Mouse (Mus musculus) ES-CJ7 (cell line): ENCODE results near the gene Lrrc4.

ENCODE experiments used
- DNase-seq: peaks from one replicate; pipeline ENCODE4 v3.0.0; 2011; ENCODE audit warnings: low read depth, low spot score

Gene Lrrc4

DNA sequence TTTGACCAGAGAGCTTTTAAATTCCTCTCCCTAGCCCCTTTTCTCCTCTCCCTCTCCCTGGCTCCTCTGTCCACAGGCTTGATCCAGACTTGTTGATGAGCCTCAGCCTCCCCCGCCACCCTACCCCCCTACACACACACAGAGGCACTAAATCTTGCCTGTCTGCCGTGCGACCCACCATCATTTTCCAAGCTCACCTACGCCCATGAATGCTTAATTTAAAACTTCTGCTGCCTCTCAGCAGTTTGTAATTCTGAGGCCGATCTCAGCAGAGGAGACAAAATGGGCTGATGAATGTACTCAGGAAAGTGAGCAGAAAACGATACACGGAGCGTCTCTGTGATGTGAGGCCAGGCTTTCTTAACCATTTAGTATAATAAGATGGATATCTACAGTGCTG lies 23.1 kb upstream of the Lrrc4 start:
- no peak for DNase-seq

DNA sequence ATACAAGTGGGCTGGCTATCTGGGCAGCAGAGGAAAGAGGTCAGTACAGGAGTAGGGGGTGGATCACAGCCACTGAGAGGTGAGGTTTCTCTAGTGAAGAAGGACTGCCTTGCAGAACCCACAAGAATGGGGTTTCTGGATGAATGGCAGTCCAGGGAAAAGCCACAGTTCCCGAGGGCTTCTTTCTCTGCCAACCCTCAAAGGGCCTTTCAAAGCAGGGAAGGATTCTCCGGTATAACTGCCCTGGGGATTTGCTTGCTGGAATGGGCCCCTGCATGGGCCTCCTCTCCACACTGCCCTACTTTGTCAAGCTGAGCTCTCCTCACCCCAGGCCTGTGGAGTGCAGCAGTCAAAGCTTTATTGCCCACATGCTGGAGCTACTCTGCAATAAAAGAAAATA lies 22.1 kb upstream of the Lrrc4 start:
- no peak for DNase-seq

DNA sequence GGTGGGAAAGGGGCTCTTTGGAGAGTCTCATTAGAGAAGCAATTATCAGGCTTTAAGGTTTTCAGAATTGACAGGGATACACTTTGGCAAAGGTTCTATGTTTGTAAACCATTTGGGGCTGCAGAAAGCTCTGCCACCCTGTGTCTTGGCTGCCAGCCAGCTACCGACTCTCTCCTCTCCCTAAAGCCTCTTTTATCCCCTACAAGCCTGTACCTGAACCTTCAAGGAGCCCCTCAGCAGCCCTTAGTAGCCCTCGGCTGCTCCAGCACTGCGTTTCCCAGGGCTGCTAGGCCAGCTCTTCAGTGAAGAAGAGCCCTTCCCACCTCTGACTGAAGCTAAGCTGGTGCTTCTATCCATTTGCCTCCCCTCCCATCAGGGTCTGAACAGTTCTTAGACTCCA lies 21.6 kb upstream of the Lrrc4 start:
- no peak for DNase-seq

DNA sequence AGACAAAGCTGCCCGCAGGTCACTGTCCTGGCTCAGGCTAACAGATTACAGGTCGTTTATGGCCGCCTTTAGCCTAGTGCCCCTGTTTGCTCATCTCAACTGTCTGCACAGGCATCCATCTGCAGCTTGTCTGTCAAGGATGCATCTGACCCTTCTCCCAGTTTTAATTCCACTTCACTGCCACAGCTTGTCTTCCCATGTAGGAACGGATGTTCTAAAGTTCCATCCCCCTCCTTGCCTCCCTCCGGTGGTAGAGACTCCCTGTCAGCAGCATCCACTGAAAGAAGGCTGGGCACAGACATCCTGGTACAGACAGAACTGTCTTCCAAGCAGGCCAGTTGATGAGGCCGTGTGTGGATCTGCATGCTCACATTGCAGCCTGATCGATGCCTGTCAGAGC lies 20.8 kb upstream of the Lrrc4 start:
- no peak for DNase-seq

- no peak for DNase-seq
These were observed 18.9 kb upstream of the Lrrc4 start for GRCm38 (mm10) chr6:28850326-28850900.

GRCm38 (mm10) chr6:28849317-28849716 lies 17.8 kb upstream of the Lrrc4 start:
- no peak for DNase-seq

DNA sequence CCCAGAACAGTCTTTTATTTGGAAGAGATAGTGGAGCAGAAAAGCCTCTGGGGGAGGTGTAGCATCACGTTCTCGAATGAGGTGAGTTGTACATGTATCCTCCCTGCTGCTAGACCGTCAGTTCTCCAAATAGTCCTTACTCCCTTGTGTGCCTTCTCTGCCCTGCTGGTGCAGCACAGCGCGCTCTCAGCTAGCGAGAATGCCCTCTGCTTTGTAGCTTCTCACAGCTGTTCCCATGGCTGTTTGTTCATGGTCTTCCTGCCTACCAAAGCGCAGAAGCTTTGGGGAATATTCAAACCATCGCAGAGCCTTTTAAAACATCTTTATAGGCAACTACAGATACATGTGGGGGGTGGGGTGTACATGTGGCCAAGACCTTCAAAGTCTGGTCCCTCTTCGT lies 17.3 kb upstream of the Lrrc4 start:
- DNase-seq = no peak

DNA sequence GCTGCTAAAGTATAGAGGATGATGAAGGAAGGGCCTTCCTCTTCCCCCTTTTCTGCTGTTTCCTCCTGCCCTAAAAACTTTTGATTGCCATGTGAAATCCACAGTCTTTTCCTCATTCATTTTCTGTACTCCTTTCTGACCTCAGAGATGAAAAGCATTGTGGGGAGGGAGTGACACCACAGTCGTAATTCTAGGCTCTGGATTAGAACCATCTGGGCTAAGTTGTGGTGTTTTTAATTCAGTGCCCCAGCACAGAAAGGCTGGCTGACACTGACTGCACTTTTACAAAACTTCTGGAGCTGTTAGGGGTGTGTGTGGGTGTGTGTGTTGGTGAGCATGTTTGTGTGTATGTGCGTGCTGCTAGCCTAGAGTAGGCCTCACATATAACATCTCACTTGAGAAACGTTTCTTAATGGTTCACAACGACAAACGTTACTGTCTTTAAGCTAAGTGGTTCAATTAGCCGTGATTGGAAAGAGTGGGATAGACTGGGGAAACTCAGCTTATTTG lies 16.8 kb upstream of the Lrrc4 start:
- no peak for DNase-seq

DNA sequence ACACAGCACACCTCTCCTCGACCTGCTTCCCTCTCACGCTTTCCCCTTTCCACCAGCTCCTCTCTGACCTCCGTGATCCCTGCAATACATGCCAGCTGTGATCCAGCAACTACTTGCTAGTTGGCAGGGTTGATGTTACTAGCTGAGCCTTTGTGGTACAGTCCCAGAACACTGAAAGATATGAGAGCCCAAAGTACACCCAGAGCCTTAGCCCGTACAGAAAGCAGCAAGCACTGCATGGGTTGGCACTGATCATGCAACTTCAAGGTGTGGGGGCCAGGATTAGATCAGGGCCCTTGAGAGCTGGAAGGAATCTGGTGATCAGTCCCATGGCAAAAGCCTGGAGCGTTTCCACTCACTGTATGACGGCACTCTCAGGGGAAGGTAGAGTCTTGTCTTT lies 16.1 kb upstream of the Lrrc4 start:
- no peak for DNase-seq

DNA sequence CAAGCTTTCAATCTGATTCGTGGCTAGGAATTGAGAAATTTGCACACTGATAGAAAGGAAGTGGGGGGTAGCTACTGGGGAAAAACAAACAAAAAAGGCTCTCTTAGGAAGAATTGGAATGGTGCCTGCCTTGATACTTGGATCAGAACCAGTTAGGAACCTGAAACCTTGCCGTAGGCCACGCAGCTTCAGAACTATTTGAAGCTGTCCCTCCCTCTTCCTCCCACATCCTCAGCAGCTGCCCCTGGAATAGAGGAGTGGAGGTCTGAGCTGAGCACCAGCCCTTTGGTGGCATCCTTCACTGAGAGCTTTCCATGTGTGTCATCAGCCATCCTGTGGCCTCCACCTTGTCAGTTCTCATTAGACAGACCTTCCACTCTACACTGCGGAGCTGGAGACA lies 14.1 kb upstream of the Lrrc4 start:
- DNase-seq = no peak

DNA sequence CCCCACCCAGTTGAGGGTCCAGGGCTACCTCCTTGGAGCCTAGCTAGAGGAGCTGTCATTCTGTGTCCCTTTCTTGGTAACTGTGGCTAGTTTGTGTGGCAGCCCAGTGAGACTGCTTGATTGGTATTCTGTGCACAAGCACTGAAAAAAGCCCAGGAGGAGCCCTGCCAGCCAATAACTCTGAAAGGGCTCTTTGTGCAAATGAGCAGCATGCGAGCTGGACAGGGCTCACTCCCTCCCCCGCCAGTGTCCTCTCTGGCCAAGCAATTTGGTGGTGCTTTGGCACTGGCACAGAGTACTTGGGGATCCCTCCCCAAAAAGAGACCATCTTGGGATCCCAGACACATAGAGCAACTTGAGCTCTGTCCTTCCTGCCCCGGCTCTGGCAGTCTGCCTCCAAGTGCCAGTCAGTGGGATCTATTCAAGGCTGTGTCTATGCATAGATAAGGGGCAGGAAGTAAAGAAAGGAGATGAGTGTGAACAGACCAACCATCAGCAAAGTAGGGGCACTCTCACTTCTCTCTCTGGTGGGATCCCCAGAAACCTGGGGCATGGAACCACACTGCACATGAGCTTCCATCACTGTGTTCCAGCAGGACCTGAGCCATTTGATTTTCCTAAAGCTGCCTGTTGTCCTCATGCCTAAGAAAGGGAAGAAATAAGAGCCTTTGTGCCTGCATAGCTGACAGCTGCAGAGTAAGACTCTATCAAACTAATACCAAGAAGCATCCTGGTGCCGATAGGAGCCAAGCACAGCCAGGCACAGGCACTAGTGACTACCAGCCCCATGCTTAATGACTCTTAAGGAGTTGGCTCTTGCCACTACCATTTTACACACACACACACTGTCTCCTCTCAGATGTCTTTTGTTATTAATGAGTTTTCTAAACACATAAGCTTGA lies 11.1 kb upstream of the Lrrc4 start:
- DNase-seq = no peak

DNA sequence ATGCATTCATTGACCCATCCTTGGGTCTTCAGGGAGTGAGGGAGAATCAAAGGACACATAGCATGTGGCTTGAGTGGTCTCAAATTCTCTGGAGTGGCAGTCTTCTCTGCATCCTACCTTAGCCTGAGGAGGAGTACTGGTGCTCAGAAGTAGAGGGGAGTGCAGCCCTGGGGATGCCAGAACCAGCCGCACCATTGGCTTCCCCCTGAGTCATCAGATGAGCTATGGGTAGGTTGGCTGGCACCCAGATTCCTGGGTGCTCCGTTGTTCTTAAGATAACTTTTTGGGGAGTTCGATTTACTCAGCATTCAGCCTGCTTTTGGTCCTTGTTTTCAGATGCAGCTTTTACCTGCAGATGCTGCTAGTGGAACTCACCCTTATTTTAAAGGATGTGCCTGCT lies 10.0 kb upstream of the Lrrc4 start:
- DNase-seq = no peak

DNA sequence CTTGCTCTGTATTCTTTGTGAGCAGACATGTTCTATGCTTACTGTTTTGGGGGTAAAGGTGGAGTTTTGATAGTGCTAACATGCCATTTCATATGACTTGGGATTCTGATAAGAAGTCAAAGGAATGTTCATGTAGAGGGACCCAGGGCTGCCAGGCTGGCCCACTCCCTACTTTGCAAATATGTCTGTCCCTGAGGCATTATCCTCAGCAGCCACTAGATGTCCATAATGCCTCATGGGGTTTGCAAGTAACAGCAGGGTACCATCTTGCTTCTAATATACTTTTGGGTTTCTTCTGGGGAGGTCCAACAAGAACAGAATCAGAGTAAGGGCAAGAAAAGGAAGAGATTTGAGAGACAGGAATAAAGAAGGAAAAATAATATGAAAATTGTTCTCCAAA lies 5.1 kb upstream of the Lrrc4 start:
- DNase-seq = peak; percentile 32

DNA sequence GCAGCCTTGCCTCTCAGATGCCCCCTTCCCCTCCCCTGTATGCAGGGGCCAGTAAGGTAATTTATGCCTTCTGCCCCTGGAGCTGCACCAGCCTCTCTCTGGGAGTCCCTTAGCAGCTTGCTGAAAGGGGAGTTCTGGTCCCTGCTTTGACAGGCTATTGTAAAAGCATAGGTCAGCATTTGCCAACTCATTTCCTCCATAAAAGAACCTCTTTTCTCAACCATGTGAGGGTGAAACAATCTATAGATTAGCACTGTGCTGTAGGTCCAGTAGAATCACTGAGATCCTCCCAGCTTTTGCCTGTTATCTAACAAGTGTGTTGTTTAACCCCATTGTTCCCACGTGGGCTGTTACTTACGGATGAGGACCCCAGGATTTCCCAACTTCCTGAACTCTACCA lies 2.5 kb upstream of the Lrrc4 start:
- DNase-seq = no peak

DNA sequence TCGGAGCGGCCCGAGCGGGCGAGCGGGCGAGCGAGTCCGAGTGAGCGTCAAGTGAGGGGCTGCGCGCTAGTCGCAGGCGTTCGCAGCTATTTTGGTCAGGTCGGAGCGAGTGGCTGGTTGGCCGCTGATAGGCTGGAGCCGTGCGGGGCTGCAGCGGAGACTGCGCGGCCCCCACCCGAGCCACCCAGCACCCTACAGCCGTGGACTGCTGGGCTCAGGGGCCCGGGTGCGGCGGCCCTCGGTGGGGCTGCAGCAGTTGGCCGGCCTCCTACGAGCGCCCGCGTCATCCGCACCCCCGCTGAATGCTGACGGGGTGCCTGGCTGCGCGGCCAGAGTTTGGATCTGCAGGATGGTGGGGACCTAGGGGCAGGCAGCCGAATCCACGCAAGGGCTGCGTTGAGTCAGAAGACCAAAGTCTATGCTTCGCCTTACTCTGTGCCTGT lies 1.9 kb upstream of the Lrrc4 start:
- no peak for DNase-seq

- peak; percentile 56 for DNase-seq
These were observed 1.3 kb upstream of the Lrrc4 start for GRCm38 (mm10) chr6:28832751-28833291.

DNA sequence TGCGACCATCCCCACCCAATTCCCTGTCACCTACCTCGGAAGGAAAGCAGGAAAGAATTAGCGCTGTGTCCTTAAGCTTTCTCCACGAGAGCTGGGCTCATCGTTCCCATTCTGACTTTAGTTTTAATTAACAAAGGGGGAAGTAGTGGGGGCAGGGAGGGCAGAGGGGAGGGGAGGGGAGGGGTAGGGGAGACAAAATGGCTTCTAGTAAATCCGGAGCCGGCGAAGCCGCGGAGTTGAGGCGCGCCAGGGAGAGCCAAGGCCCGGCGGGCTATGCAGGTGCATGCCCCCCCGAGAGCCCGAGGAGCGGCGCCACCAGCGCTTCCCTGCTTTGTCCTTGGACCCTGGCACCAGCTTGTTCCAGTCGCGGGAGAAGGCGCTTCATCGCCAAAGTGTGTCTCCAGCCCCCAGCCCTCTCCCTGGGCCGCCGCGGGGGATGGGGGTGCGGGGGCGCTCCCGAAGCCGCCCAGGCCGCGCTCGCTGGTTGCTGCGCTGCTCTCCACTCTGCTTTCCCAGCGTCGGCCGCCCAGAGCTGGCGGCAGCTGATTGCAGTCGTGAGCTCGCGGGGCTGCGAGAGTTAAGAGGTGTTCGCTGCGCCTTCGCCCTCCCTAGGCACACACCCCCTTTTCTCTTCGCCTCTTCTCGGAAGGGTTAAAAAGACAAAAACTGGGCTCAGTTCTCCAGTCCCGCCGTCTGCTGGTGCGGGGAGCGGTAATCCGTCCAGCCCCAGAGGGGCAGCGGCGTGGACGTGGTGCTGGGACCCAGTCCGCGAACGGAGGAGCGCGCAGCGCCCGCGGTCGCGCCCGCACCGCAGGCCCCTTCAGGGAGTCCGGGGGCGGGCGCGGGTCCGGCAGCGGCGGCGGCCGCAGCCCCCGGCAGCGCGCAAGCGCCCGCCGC lies 555 bp upstream of the Lrrc4 start:
- DNase-seq = peak; percentile 52

- no peak for DNase-seq
These were observed 1.2 kb downstream of the Lrrc4 start for GRCm38 (mm10) chr6:28830306-28830705.

DNA sequence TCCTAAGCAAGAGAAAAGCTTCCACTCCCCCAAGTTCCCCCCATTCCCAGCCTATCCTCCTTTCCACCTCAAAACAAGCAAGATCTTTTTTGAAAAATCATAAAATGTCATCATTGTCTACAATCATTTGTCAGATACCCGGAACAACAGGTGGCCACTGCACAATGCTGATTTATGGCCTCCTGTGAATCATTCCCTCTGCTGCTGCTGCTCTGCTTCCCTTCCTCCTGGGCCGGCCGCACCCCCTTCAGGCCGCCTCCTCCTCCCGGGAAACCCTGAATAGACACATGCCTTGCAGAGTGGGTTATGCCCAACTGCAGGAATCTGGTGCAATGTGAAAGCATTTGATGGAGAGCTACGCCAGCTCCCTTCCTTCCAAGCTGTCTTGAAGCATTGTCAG lies 3.0 kb downstream of the Lrrc4 start:
- no peak for DNase-seq

DNA sequence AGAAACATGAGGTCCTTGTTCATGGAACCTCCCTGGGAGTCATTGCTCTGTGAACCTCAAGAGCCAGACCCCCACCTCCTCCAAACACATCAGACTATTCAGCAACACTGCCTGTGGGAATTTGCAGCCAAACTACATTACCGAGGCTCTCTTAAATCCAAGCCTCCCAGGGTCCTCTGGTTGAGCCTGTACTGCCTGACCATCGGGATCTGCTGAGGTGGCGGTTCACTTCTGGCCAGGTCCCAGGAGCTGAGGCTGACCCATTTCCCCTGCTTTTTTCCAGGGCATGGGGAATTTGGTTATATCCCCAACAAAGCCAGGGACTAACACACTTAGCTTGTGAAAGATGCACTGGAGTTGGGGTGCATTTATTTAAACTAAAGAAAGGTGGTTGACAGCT lies 4.0 kb downstream of the Lrrc4 start:
- no peak for DNase-seq

- no peak for DNase-seq
These were observed 4.7 kb downstream of the Lrrc4 start for GRCm38 (mm10) chr6:28826689-28827389.
